Mouse (Mus musculus) heart, embryonic 15.5 days (tissue): ENCODE results near the gene Ccm2l. TPM values are rescaled to one million over a fixed set of nuclear protein-coding genes. Genes with fewer than 3 reads are reported as not detected.
A peak's percentile ranks its signal among the peaks of the same experiment; 100 is the strongest.

ENCODE experiments used
- ATAC-seq: fragments of 200-750 bp; cut with Nextera tagmentation; replicated peaks from 2 replicates; pipeline ENCODE4 v1.8.0; 2017; ENCODE audit warnings: low read depth, moderate TSS enrichment; ENCODE audit not compliant: insufficient number of reproducible peaks, insufficient read depth, low FRiP score
- H3K27ac ChIP-seq: fragments of 300-500 bp; sonication (generic); 2 replicates; pipeline ENCODE4 v1.5.1; 2015; ENCODE audit warnings: mild to moderate bottlenecking, inconsistent platforms
- H3K27me3 ChIP-seq: fragments of 300-500 bp; sonication (generic); 2 replicates; pipeline ENCODE4 v1.6.1; 2015; ENCODE audit warnings: inconsistent platforms
- H3K36me3 ChIP-seq: fragments of 300-500 bp; sonication (generic); 2 replicates; pipeline ENCODE4 v1.6.1; 2015; ENCODE audit warnings: mild to moderate bottlenecking, inconsistent platforms
- H3K4me1 ChIP-seq: fragments of 300-500 bp; sonication (generic); replicated peaks from 2 replicates; pipeline ENCODE4 v1.6.1; 2015; ENCODE audit warnings: inconsistent platforms
- H3K4me2 ChIP-seq: fragments of 300-500 bp; sonication (generic); 2 replicates; pipeline ENCODE4 v1.6.1; 2015; ENCODE audit warnings: inconsistent platforms, mild to moderate bottlenecking, moderate library complexity
- H3K4me3 ChIP-seq: fragments of 300-500 bp; sonication (generic); 2 replicates; pipeline ENCODE4 v1.5.1; 2015; ENCODE audit warnings: mild to moderate bottlenecking, inconsistent platforms
- H3K9ac ChIP-seq: fragments of 300-500 bp; sonication (generic); 2 replicates; pipeline ENCODE4 v1.6.1; 2015; ENCODE audit warnings: mild to moderate bottlenecking, inconsistent platforms
- H3K9me3 ChIP-seq: fragments of 300-500 bp; sonication (generic); replicated peaks from 2 replicates; pipeline ENCODE4 v1.6.1; 2016; ENCODE audit warnings: inconsistent platforms
- WGBS: fragments of 180-500 bp; shearing (Covaris S2); methylation state at CpG from one replicate; pipeline ENCODE4 v1.1.7; 2015; ENCODE audit warnings: mixed read lengths; 5-methylcytosine and 5-hydroxymethylcytosine counted together
- polyA plus RNA-seq: library from polyadenylated mRNA; unstranded; fragments of >200 nt; fragmentation: Nextera tagmentation; extraction: Ambion mirVana; gene quantifications from 2 replicates; pipeline ENCODE4 v1.2.1, GENCODE M21; 2015

Ccm2l gene
- polyA plus RNA-seq, 1 experiment from 2014 or later = 5.4 TPM

DNA sequence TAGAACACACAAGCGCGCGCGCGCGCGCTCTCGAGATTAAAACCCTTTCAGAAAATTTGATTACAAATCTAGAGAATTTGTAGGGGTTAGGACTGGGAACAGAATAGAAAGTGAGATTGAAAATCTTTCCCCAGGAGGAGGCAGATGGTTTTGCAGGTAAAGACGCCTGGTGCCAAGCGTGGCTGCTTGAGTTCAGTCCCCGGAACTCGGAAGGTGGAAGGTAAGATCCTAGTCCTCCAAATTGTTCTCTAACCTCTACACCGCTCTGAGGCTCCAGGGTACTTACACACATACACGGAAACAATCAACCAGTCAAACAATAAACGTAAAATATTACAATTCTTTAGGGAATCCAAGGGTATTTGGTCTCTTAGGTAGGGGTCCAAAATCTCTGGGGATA, 42.0 kb downstream of the Ccm2l start:
- H3K9me3 ChIP-seq = no peaks in the 10 kb centered on the region
- peaks cover 66% of the 10 kb centered on the region for H3K27me3 ChIP-seq
- peak overlapping the region; percentile 51 for H3K4me3 ChIP-seq
- H3K4me2 ChIP-seq = peak overlapping the region; percentile 86
- ATAC-seq = no peak
- no peak overlapping the region for H3K27ac ChIP-seq
- no peak overlapping the region for H3K9ac ChIP-seq
- WGBS = 3% methylated on average over 15 of the region's 15 CpGs
- peaks cover 16% of the 10 kb centered on the region for H3K4me1 ChIP-seq
- no peaks in the 10 kb centered on the region for H3K36me3 ChIP-seq

DNA sequence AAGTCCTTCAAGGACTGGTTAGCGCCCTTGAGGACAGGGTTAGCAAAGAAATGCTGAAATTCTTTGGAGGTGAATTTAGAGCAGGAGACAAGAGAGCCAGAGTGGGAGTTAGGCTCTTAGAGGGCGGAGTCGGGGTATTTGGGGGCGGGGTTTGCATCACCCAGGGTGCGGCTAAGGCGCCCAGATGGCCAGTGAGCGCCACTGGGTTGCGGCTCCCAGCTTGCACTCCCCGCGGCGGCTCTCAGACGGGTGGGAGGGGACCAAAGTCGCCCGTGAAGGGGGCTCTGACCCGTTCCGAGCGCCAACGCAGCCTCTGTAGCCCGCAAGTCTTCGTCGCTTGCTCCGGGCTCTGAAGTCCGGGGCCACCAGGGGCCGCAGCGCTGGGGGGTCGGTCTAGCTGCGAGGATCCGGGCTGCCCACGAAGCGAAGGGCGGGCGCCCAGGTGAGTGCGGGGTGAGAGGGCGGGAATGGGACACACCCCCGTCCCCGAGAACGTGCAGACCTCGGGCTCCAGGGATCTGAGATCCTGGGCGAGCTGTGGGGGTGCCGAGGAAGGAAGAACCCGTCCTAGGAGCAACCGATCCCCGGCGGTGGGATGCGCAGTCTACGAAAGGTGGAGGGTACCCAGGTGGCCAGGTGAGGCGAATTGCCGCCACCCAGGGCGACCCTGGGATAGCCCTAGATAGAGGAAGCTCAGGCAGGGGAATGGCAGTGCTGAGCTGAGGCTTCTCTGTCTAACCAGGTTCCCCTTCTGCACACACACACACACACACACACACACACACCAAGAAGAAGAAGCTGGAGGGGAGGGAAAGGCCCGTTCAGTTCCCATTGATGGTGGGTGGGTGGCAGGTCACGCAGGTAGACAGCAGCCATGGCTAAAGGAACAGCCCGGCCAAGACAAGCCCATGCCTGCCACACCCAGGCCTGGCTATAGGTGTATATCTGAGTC, 42.8 kb downstream of the Ccm2l start, which contains the start of gene Hck:
Gene Hck (plus strand): TSS at position 156 of the 952 bp plus-strand sequence.
- Histone ChIP-seq H3K27ac (no peak within 1 kb of the TSS), H3K9me3 (no peaks in the 10 kb centered on the region), H3K9ac (peak within 1 kb of the TSS; percentile 29; the same call in 1 of the 2 replicates), H3K36me3 (no peaks in the 10 kb centered on the region), H3K4me1 (peaks cover 16% of the 10 kb centered on the region), H3K27me3 (peaks cover 71% of the 10 kb centered on the region), H3K4me3 (peak within 1 kb of the TSS; percentile 51), H3K4me2 (peak within 1 kb of the TSS; percentile 86)
- peak; percentile 53; the same call in 1 of the 2 replicates for ATAC-seq
- WGBS = 2% methylated on average over 49 of the region's 52 CpGs

DNA sequence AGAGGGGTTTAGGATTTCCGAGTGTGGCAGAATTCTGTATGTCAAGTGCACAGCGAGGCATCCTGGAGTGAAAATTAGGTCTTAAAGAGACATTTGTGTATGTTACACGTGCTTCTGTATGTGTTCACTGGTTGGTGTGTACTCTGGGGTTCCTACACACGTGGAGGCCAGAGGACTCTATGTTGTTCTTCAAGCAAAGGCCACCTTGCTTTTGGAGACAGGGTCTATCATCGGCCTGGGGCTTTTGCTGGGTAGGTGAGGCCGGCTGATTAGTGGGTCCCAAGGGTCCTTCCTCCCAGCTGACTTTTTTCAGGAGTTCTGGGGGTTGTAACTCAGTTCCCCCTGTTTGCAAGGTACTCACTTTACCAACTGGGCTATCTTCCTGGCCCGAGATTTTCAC, 43.8 kb downstream of the Ccm2l start:
- H3K9ac ChIP-seq = no peak overlapping the region
- H3K27me3 ChIP-seq = peaks cover 71% of the 10 kb centered on the region
- no peak overlapping the region for H3K4me2 ChIP-seq
- H3K27ac ChIP-seq = no peak overlapping the region
- peaks cover 16% of the 10 kb centered on the region for H3K4me1 ChIP-seq
- WGBS = 66% methylated on average over 7 of the region's 7 CpGs
- H3K4me3 ChIP-seq = no peak overlapping the region
- H3K9me3 ChIP-seq = no peaks in the 10 kb centered on the region
- no peaks in the 10 kb centered on the region for H3K36me3 ChIP-seq
- no peak for ATAC-seq

DNA sequence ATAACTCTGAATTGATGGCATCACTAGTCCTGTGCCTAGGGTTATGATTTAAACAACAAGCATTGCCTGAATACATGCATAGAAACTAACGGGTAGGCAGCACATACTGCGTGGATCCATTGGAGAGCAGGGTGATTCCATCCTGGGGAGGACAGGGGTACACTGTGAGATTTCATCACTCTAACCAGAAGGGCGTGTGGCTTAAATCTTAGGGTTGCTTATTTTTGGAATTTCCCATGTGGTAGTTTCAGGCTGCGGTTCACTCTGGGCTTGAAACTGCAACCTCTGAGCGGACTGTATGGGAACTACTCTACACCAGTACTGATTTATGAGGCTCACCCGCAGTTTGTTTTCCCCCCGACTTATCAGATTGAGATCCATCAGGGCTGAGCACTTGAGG, 45.5 kb downstream of the Ccm2l start:
- peaks cover 16% of the 10 kb centered on the region for H3K4me1 ChIP-seq
- H3K36me3 ChIP-seq = no peaks in the 10 kb centered on the region
- H3K9me3 ChIP-seq = no peaks in the 10 kb centered on the region
- ATAC-seq = no peak
- no peak overlapping the region for H3K9ac ChIP-seq
- 73% methylated on average over 7 of the region's 7 CpGs for WGBS
- H3K27me3 ChIP-seq = peaks cover 62% of the 10 kb centered on the region
- H3K27ac ChIP-seq = no peak overlapping the region
- H3K4me2 ChIP-seq = no peak overlapping the region
- H3K4me3 ChIP-seq = no peak overlapping the region

DNA sequence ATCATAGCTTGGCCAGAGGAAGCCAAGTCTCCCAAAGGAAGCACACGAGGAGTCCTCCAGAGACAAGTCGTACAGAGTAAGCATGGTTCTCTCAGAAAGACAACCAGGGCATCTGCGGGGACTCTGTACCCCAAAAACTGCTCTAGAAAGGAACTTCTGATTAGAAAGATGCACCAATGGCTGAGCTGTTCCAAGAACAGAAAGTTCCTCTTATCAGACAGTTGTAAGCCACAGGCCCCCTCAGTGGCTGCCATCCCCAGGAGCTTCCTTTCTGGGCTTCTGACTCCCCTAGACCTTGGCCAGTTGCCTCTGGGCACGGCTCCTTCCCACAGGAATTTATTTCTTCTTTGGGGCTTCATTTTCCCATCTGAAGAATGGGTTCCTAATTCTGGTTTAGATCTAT, 49.9 kb downstream of the Ccm2l start:
- Histone ChIP-seq H3K36me3 (no peaks in the 10 kb centered on the region), H3K9ac (no peak overlapping the region), H3K4me1 (no peaks in the 10 kb centered on the region), H3K27me3 (peaks cover 19% of the 10 kb centered on the region), H3K4me3 (no peak overlapping the region), H3K9me3 (no peaks in the 10 kb centered on the region), H3K4me2 (no peak overlapping the region), H3K27ac (no peak overlapping the region)
- no peak for ATAC-seq
- 61% methylated on average over 4 of the region's 4 CpGs for WGBS

DNA sequence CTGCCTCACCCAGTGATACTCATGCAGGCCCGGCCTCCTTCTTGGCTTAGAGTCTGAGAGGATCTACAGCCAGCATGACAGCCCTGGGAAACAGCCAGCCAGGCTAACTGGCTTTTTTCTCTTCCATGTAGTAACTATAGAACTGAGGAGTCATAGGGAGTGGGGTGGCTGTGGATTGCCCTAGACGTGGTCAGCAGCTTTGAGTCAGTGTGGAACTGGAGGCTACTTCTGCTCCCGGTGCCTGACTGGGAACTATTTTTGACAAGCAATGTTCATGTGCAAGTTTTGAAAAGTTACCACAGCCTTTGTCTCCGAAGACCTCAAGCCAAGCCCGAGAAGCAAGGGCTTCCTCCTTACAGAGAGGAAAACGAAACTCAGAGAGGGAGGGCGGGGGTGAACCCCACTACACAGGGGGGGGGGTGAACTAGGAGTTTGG, 51.3 kb downstream of the Ccm2l start:
- no peak overlapping the region for H3K4me2 ChIP-seq
- peaks cover 7% of the 10 kb centered on the region; the same call in 1 of the 2 replicates for H3K27me3 ChIP-seq
- no peak overlapping the region for H3K27ac ChIP-seq
- H3K9ac ChIP-seq = no peak overlapping the region
- H3K4me1 ChIP-seq = no peaks in the 10 kb centered on the region
- ATAC-seq = no peak
- H3K4me3 ChIP-seq = no peak overlapping the region
- WGBS = 69% methylated on average over 7 of the region's 7 CpGs
- no peaks in the 10 kb centered on the region for H3K36me3 ChIP-seq
- H3K9me3 ChIP-seq = no peaks in the 10 kb centered on the region

DNA sequence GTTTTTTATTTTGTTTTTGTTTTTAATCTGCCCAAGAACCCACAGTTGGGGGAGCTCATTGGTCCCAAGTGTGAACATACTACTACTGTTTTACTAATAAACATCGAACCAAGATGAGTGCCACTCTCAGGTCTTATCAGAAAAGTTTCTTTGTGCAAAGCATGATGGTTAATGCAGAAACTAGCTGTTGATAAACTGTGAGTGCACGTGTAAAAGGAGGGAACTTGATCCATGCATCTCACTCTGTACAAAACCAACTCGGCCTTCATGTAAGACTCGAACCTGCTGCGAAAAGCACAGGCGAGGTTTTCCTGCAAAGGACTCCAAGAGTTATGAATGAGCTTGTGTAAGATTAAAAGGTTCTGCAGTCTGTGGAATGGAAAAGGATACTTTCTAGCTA, 53.7 kb downstream of the Ccm2l start:
- Histone ChIP-seq H3K36me3 (no peaks in the 10 kb centered on the region), H3K9me3 (no peaks in the 10 kb centered on the region), H3K4me3 (no peak overlapping the region), H3K4me2 (no peak overlapping the region), H3K27me3 (no peaks in the 10 kb centered on the region), H3K27ac (no peak overlapping the region), H3K4me1 (no peaks in the 10 kb centered on the region), H3K9ac (no peak overlapping the region)
- 81% methylated on average over 6 of the region's 6 CpGs for WGBS
- no peak for ATAC-seq

DNA sequence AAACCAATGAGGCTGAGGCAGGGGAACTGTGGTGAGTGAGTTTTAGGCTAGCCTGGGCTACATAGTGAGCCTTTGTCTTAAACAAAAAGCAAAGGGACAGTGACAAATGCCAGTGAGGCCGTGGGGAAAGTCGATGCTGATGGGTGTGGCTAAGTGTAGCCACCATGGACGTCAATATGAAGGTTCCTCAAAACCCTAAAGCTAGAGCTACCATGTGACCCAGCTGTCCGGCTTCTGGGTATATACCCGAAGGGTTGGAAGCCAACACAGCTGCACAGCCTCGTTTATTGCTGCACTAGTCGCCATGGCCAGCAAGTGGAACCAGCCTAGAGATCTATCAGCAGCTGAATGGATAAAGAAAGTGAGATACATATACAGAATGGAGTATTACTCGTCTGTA, 54.4 kb downstream of the Ccm2l start:
- ATAC-seq = no peak
- no peak overlapping the region for H3K4me3 ChIP-seq
- WGBS = 61% methylated on average over 8 of the region's 8 CpGs

DNA sequence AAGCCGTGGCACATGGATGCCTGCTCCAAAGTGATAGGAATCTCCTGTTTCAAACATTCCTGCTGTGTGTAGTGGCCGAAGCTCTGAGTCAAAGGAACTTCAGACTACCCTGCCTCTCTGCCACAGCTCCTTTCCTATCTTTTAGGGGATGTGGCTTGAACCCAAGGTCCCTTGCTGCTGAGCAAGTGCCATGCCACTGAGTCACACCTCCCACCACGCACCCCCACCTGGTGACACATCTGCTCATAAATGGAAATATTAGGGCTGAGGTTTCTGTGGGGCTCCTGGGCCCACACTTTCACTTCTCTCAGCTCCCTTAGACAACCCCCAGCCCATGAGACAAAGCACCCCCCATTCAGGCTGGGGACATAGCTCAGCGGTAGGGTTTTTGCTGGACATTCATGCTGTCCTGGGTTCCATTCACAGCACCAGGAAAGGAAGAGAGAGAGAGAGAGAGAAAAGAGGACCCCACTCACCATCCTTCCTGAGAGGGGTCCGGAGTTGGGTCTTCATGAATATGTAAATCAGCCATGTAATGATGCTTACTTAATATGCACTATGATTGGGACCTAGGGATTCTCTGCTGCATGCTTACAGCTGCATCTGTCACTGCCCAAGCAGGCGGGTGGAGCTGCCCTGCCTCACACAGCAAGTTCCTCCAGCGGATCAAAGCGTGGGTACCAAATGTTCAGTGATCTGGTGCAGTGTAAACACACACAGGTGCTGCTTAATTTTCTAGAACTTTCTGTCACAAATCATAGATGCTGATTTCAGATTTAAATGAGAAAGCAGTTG, 56.3 kb downstream of the Ccm2l start:
- no peak for ATAC-seq
- H3K4me3 ChIP-seq = no peak overlapping the region
- H3K9me3 ChIP-seq = no peaks in the 10 kb centered on the region
- H3K4me2 ChIP-seq = no peak overlapping the region
- no peak overlapping the region for H3K9ac ChIP-seq
- no peaks in the 10 kb centered on the region for H3K4me1 ChIP-seq
- no peak overlapping the region for H3K27ac ChIP-seq
- H3K27me3 ChIP-seq = no peaks in the 10 kb centered on the region
- H3K36me3 ChIP-seq = no peaks in the 10 kb centered on the region
- WGBS = 62% methylated on average over 8 of the region's 8 CpGs

More for the DNA sequence above, 54.4 kb downstream of the Ccm2l start:
- Histone ChIP-seq H3K27ac (no peak overlapping the region), H3K36me3 (no peaks in the 10 kb centered on the region), H3K9ac (no peak overlapping the region), H3K27me3 (no peaks in the 10 kb centered on the region), H3K9me3 (no peaks in the 10 kb centered on the region), H3K4me1 (no peaks in the 10 kb centered on the region), H3K4me2 (no peak overlapping the region)

DNA sequence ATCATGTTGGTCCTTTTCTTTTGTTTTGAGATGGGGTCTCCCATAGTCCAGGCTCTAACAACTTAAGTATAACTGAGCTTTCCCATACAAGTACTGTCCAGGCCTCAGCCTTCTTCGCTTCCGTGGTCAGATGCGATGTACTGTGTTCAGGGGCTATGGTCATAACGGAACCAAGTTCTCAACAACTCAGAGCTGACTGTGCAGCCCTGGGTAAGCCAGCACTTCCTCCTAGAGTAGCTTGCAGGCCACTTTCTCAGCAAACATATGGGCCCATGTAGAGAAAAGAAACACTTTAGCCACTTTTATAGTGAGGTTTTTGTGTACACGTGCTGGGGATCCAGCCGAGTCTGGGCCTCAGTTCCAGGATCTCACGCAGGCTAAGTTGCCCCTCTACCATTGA, 56.9 kb downstream of the Ccm2l start:
- H3K27ac ChIP-seq = no peak overlapping the region
- no peaks in the 10 kb centered on the region for H3K9me3 ChIP-seq
- WGBS = 85% methylated on average over 7 of the region's 7 CpGs
- no peak overlapping the region for H3K4me2 ChIP-seq
- H3K36me3 ChIP-seq = no peaks in the 10 kb centered on the region
- no peaks in the 10 kb centered on the region for H3K4me1 ChIP-seq
- no peak for ATAC-seq
- no peak overlapping the region for H3K9ac ChIP-seq
- no peak overlapping the region for H3K4me3 ChIP-seq
- H3K27me3 ChIP-seq = no peaks in the 10 kb centered on the region

DNA sequence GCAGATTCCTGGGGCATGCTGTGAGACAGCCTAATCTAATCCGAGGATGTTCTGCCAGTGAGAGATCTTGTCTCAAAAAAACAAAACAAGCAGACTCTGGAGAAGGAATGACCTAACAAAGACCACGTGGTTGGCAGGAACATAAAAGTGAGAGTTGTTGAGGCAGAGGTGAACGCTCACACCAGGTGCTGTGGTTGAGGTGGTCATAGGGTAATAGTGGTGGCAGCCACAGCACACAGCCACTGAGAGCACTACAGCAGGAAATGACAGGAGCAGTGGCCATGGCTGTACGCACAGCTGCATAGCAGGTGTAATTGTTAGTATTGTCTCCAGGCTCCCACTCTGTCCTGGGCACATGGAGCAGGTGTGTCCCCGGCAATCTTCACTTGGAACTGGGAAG, 60.1 kb downstream of the Ccm2l start:
- Histone ChIP-seq H3K36me3 (no peaks in the 10 kb centered on the region), H3K4me3 (no peak overlapping the region), H3K27ac (no peak overlapping the region), H3K27me3 (no peaks in the 10 kb centered on the region), H3K9ac (no peak overlapping the region), H3K4me2 (no peak overlapping the region), H3K4me1 (no peaks in the 10 kb centered on the region), H3K9me3 (no peaks in the 10 kb centered on the region)
- no peak for ATAC-seq
- WGBS = 39% methylated on average over 5 of the region's 5 CpGs
